Mouse (Mus musculus): ENCODE measurements around the gene Arhgef10l.

DNA sequence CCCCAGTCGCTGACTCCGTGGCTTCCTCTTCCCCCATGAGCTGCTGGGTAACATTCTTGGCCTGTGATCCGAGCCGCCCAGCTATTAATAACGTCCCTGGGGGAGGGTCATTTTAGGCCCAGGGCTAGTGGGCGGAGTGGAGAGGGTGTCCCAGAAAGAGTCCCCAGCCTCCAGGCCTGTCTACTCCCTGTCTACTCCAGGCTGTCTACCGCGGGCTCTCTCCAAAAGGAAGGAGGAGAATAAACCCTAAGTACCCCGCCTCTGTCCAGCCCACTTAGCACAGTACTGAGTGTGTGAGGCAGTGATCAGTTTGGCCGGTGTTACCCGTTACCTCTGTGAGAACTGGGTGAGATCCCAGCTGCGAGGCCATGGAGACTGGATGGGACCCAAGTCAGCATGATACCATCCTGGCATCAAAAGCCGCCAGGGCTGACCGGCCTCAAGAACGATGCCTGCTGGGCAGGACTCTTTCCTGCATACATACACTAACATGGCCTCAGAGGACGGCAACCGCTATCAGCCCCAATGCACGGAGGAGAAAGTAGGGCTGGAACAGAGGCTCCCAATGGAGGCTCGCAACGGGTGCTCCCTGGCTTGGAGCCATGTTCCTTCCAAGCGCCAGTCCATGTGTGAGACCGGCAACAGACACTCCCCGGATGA lies 84.0 kb downstream of the Arhgef10l start:
- no peak for TF ChIP-seq CTCF (IDR thresholded peaks at IDR 0.05; ENCODE audit: low read depth)
- TF ChIP-seq EP300 (IDR thresholded peaks at IDR 0.05; ENCODE audit: low read depth), result no peak

Measured in liver, postnatal 0 days (tissue).